23 mouse cellular contexts compared by ENCODE assay signal in the genomic region with DNA sequence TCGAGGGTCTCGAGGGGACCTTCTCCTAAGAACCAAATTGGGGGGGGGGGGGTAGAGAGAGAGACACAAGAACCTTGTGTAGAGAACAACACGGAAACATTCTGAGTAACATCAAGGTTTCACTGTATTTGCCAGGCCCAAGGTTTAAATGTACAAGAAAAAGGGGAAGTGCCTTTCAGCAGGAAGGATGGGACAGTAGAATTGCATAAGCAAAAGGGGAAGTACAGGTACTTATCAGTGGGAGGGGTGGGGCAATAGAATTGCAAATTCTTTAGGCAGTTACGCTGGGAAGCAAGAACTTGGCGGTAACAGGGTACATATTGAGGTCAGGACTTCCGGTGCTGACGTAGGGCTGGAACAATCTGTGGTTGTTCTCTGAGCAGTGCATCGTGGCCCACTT. TPM values are rescaled to one million over a fixed set of nuclear protein-coding genes. Genes with fewer than 3 reads are reported as not detected.
"Had no signal": no experiment of that assay in that cellular context is flagged by ENCODE, and none has a peak within 500 bp of the region (broad histone marks: within the 10 kb centered on the region; RNA-seq: fewer than 3 reads in every experiment).

No protein-coding gene starts in this region.

- ATAC-seq: liver, postnatal 0 days; lung, postnatal 0 days; midbrain, embryonic 13.5 days; midbrain, embryonic 15.5 days had no signal

- H3K27me3 ChIP-seq: lung, embryonic 15.5 days; megakaryocyte, embryonic 14.5 days; midbrain, embryonic 13.5 days; midbrain, embryonic 15.5 days; neural tube, embryonic 12.5 days; stomach, embryonic 15.5 days had no signal

- H3K9ac ChIP-seq: liver, postnatal 0 days; lung, embryonic 15.5 days; midbrain, embryonic 13.5 days; midbrain, embryonic 15.5 days; neural tube, embryonic 12.5 days; stomach, embryonic 15.5 days had no signal

- H3K4me3 ChIP-seq: lung, embryonic 15.5 days; megakaryocyte, embryonic 14.5 days; midbrain, embryonic 13.5 days; midbrain, embryonic 15.5 days; neural tube, embryonic 12.5 days; stomach, embryonic 15.5 days had no signal

- H3K4me1 ChIP-seq: lung, embryonic 15.5 days; megakaryocyte, embryonic 14.5 days; midbrain, embryonic 13.5 days; midbrain, embryonic 15.5 days; neural tube, embryonic 12.5 days; stomach, embryonic 15.5 days had no signal

- H3K27ac ChIP-seq: lung, embryonic 15.5 days; midbrain, embryonic 13.5 days; midbrain, embryonic 15.5 days; neural tube, embryonic 12.5 days; stomach, embryonic 15.5 days; stomach, postnatal 0 days had no signal

- DNase-seq: liver, postnatal 0 days; lung, adult 2 months; lung, postnatal 4 days; right cerebral cortex, postnatal 14 days; thymus, adult 2 months; thymus, postnatal 25 days; thymus, postnatal 4 days had no signal

- H3K36me3 ChIP-seq: lung, embryonic 15.5 days; midbrain, embryonic 13.5 days; midbrain, embryonic 15.5 days; neural tube, embryonic 12.5 days; stomach, embryonic 15.5 days had no signal

- H3K9me3 ChIP-seq: lung, embryonic 15.5 days; midbrain, embryonic 15.5 days; neural tube, embryonic 12.5 days; stomach, embryonic 15.5 days had no signal

RNA-seq across cellular contexts. Expression of a gene that starts 33.3 kb away (rescaled TPM):
- total RNA-seq: midbrain, postnatal 0 days; monocyte, adult 5-6 weeks; neutrophil, adult 5-6 weeks had no signal
- polyA plus RNA-seq: liver, postnatal 0 days; lung, adult 2 months; lung, embryonic 15.5 days; lung, postnatal 0 days; midbrain, embryonic 11.5 days; midbrain, embryonic 13.5 days; midbrain, embryonic 15.5 days; midbrain, postnatal 0 days; neural tube, embryonic 12.5 days; neural tube, embryonic 14.5 days; spleen, adult 2 months; stomach, embryonic 15.5 days; stomach, postnatal 0 days; testis, adult 2 months; thymus, adult 2 months; urinary bladder, adult 2 months had no signal

RNA-seq across cellular contexts. Expression of a gene that starts 41.3 kb away (rescaled TPM):
- total RNA-seq: midbrain, postnatal 0 days; monocyte, adult 5-6 weeks had no signal
- polyA plus RNA-seq: liver, postnatal 0 days; lung, adult 2 months; lung, embryonic 15.5 days; lung, postnatal 0 days; midbrain, embryonic 11.5 days; midbrain, embryonic 13.5 days; midbrain, embryonic 15.5 days; midbrain, postnatal 0 days; neural tube, embryonic 12.5 days; neural tube, embryonic 14.5 days; spleen, adult 2 months; stomach, embryonic 15.5 days; stomach, postnatal 0 days; testis, adult 2 months; thymus, adult 2 months; urinary bladder, adult 2 months had no signal
